Mouse (Mus musculus) kidney, adult 2 months (tissue): ENCODE results near the gene Lrrc4.

Experiments
- CTCF ChIP-seq: fragments of 200-500 bp; conservative IDR thresholded peaks from 2 replicates; pipeline ENCODE4 v1.5.1; 2011; ENCODE audit warnings: low read depth, mild to moderate bottlenecking, control low read depth, low read length, moderate library complexity, mixed read lengths; ENCODE audit not compliant: insufficient read depth, insufficient read length
- POLR2A ChIP-seq: fragments of 200-500 bp; IDR thresholded peaks from one replicate; pipeline ENCODE4 v1.6.1; 2011; ENCODE audit warnings: low read depth, low read length, control low read depth

DNA sequence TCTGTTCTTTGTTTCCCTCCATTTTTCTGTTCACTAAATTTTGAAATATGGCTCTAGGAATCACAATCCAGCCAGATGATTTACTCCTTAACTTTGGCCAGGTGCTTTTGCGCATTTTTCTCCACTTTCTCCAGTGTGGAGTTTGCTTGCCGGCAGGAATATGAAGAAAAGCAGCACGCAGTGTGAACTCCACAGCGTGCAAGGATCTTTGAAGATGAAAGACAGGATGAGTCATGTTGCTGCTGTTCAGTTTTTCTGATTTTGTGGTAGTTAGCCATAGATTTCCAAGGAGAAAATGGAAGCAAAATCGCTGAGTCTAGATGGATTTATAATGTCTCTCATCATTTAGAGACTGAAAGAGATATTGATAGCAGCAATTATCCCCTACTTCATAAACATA, 191.5 kb downstream of the Lrrc4 start:
- TF ChIP-seq POLR2A (no peak), CTCF (no peak)
